Mouse (Mus musculus): Measurements from ENCODE around the gene Olfr97. TPM values are rescaled to one million over a fixed set of nuclear protein-coding genes. Genes with fewer than 3 reads are reported as not detected.
A peak's percentile ranks its signal among the peaks of the same experiment; 100 is the strongest.
"Not testable (repeated sequence)": the region's sequence is repeated elsewhere in the genome, so short reads cannot be mapped to it uniquely, and the experiment has no call there.

Gene Olfr97
- total RNA-seq (2021) = not detected

DNA sequence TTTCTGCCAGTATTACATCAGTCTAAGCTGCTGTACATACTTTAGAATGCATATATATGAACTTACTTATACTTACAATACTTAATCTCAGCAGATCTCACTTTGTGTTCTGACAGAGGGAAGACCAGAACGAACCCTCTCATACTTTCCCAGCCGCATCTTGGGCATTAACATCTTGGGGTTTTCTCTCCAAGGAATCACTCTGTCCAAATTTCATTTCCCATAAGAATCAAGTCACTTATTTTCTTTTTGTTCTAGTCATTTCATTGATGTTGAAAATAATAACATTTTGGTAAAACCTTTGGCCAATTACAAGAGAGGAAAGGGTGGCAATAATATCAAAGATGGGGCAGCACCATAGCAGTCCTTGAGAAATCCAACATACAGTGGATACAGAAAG is at the start of gene Olfr97:
TSS of gene Olfr97 (minus strand) at position 101 of the 400 bp plus-strand sequence.
- DNase-seq; intact Hi-C loops (cut with DNase I): not testable (repeated sequence)

DNA sequence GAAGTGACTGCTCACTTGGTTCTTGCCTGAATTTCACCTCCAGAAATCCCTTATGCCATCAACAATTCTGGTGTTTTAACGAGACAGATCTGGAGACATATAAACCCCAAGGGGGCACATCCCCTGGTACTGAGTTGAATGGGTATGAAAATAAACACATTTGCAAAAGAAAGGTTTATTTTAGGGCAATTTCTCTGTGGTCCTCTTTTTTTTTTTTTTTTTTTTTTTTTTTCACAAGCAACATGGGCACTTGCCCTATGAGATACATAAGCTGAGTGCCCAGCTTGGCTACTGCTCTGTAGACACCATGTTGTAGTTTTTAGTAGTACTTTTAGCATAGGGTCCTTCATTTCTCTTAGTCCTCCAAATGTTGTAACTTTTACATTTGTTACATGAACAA is 46.2 kb upstream of the Olfr97 start, which contains the start of gene Olfr99:
TSS of gene Olfr99 (minus strand) at position 101 of the 400 bp plus-strand sequence.
- intact Hi-C loops (cut with DNase I) = no loop called here
- DNase-seq = no peak

DNA sequence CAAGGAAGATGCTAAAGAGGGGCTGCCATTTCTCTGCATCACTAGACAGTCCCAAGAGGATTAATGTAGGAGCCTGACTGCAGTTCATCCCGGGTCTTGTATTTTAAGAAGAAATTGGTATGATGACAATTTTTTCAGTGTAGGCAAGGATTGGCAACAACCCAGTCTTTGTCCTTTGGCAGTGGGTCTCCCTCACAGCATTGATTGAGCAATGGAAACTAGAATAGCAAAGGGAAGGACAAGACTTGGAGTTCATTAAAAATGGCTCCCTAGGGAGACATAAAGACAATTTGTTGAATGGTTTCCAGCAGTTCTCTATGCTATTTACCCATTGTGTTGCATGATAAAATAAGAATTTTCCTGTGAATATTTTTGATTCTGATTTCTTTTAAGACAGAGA is 43.2 kb upstream of the Olfr97 start:
- DNase-seq = no peak
- intact Hi-C loops (cut with DNase I) = no loop called here

DNA sequence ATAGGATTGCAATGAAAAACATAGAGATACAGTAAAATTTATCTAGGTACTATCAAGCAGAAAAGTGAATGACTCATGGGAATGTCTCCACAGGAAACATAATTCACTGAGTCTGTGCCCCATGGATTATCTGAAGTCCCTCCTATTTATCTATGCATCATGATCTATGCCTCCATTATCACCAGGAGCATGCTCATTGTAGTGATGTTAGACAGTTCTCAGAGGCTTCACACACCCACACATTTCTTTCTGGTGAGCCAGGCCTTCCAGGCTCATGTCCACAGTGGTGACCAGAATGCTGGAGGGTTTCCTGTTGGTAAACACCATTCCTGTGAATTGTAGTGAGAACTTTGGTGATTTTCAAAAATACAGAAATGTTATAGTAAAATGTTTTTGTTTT is 39.4 kb upstream of the Olfr97 start:
- no peak for DNase-seq
- intact Hi-C loops (cut with DNase I) = no loop called here

DNA sequence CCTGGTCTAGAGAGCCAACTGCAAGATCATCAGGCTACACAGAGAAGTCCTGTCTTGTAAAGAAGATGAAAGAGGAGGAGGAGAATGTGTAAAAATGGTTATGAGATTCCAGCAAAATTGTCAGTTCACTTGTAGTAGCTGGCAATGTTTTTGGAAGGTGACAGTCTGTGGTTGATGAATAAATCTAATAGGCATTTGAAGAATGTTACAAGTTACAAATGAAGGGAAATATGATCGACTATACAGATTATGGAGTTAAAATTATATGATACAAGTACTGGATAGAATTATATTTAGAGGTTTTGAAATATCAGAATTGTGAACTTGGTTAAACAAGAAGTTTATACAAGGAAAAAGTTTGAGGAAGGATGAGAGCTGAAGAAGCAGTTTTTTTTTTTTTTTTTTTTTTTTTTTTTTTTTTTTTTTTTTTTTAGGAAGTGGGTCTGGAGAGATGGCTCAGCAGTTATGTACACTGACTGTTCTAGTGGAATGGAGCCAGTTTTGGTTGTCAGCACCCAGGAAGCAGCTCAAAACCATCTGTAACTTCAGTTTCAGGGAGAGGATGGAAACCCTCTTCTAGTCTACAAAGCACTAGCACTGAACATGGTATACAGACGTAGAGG is 38.6 kb upstream of the Olfr97 start:
- no peak for DNase-seq
- intact Hi-C loops (cut with DNase I) = no loop called here

DNA sequence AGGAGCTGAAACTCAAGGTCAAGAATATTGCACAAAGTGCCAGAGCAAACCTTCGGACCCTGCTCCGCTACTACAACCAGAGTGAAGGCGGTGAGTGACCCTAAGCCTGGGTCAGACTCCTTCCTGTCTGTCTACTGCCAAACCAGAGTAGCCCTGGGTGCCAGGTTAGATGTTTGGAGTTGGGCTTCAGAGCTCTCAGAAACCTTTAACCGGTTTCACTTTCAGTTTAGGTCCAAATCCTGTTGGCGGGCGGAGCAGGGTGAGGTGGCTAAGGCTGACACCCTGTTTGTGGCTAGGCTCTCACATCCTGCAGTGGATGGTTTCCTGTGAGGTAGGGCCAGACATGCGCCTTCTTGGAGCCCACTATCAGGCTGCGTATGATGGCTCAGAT is 33.6 kb upstream of the Olfr97 start:
- DNase-seq = peak; percentile 61 to 69
- intact Hi-C loops (cut with DNase I) = no loop called here

DNA sequence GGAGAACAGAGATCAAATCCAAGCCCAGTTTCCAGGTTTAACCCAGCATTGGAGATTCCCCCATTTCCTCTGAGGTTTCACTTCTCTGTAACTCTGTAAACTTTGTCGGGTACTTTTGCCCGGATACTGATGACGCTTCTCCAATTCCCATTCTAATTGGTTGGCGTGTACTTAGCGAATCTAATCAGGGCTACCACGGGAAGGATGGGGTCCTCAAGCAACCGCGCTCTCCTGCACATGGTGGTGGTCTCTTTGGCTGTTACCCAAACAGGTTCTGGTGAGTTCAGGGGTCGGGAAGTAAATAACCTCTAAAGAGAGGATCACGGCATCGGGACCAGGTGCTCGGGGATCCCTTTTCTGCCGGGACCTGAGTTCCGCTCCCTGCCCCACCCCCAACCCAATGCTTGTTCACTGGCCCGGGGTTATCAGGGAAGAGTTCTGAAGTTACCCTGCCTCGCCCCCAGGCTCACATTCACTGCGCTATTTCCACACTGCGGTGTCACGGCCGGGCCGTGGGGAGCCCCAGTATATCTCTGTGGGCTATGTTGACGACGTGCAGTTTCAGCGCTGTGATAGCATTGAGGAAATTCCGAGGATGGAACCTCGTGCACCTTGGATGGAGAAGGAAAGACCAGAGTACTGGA is 33.0 kb upstream of the Olfr97 start, which contains the start of gene H2-M3:
TSS of gene H2-M3 (plus strand) at position 163 of the 644 bp plus-strand sequence.
- DNase-seq = peak; percentile 94 to 97
- intact Hi-C loops (cut with DNase I) = no loop called here

DNA sequence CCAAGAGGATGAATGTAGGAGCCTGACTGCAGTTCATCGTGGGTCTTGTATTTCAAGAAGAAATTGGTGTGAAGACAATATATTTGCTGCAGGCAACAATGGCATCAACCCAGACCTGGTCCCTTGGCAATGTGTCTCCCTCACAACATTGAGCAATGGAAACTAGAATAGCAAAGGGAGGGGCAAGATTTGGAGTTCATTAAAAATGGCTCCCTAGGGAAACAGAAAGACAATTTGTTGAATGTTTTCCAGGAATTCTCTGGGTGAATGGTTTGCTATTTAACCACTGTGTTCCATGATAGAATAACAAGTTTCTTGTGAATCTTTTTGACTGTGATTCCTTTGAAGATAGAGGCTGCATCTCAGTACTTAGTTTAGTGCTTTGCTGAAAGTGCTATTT is 26.5 kb upstream of the Olfr97 start, which contains the start of gene Olfr98:
TSS of gene Olfr98 (minus strand) at position 124 of the 400 bp plus-strand sequence.
- DNase-seq = no peak
- intact Hi-C loops (cut with DNase I) = no loop called here

DNA sequence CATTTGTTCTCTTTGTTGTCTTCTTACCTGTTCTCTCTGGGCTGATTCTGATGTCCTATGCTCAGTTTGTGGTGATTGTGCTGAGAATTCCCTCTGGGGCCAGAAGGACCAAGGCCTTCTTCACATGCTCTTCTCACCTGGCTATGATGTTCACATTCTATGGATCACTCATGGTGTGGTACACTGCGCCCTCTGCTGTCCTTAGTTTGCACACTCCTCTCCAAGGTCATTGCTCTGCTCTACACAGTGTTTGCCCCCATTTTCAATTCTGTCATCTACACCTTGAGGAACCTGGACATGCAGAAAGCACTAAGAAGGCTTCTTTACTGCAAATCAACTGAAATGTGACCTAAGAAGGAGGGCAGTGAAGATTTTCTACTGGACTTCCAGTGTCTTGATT is 13.4 kb upstream of the Olfr97 start:
- peak in 1 of 2 experiments; percentile 3 for DNase-seq
- intact Hi-C loops (cut with DNase I) = no loop called here

DNA sequence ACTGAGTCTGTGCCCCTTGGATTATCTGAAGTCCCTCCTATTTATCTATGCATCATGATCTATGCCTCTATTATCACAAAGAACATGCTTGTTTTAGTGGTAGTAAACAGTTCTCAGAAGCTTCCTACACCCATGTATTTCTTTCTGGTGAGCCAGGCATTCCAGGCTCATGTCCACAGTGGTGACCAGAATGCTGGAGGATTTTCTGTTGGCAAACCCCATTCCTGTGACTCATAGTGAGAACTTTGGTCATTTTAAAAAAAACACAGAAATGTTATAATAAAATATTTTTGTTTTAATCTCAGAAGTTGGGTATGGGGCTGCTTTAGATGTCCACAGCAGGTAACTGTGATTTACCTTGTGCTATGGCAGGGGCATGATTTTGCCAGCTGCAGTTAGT is 12.3 kb upstream of the Olfr97 start:
- intact Hi-C loops (cut with DNase I) = no loop called here
- no peak for DNase-seq

DNA sequence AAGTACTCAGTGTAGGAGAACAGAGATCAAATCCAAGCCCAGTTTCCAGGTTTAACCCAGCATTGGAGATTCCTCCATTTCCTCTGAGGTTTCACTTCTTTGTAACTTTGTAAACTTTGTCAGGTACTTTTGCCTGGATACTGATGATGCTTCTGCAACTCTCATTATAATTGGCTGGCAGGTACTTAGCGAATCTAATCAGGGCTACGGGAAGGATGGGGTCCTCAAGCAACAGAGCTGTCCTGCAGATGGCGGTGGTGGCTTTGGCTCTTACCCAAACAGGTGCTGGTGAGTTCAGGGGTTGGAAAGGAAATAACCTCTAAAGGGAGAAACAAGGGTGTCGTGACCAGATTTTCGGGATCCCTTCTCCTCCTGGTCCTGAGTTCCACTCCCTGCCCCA is 9.6 kb upstream of the Olfr97 start:
- peak; percentile 15 to 19 for DNase-seq
- intact Hi-C loops (cut with DNase I) = no loop called here

DNA sequence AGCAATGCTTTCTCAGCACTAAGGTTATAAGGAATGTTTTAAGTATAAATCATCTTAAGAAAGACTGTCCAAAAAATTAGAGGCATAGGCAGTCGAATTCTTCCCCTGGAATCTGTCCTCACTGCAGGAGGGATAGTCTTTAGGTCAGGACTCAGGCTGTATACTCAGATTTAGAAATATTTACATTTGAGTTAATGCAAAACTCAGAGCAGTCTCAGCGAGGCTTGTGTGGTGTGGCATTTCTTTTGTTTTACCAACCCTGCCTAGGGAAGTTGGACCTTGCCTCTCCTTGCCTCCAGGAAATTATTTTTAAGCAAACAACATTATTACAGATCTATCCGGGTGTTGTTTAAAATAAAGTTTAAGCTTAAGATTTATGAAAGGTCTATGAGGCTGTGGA is 5.1 kb upstream of the Olfr97 start:
- intact Hi-C loops (cut with DNase I) = no loop called here
- no peak for DNase-seq

DNA sequence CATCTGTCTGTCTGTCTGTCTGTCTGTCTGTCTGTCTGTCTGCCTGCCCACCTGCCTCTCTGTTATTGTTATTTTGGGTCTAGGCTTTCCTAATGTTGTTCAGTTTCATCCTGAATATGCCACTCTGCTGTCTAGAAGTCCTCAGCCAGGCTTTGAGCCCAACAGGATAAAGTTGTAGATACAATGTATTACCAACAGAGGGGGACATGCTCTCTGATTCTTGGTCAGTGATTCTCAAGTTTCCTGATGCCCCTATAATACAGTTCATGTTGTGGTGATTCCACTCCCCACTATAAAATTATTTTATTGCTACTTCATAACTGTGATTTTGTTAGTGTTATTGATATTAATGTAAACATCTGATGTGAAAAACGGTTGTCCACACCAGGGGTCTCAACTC is 15.3 kb downstream of the Olfr97 start:
- intact Hi-C loops (cut with DNase I) = no loop called here
- no peak for DNase-seq

DNA sequence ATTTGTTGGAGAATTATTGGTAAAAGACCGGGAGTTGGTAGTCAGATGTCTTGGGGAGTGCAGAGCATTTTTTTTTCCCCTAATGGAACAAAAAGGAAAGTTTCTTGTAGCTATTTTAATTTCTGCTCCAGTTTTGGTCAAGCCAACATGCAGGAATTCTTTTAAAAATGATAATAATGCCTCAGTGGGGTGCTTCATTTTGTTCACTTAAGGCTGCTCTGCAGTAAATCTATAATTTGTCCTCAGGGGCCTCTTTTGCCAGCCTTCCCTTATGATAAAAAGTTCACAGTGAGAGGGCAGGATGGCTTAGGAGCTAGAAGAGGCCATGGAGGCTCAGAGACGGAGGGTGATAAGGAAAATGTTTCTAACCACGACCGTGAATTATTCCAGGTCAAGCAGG is 17.3 kb downstream of the Olfr97 start, which contains the start of gene Olfr96:
TSS of gene Olfr96 (plus strand) at position 301 of the 400 bp plus-strand sequence.
- DNase-seq = no peak
- intact Hi-C loops (cut with DNase I) = no loop called here

DNA sequence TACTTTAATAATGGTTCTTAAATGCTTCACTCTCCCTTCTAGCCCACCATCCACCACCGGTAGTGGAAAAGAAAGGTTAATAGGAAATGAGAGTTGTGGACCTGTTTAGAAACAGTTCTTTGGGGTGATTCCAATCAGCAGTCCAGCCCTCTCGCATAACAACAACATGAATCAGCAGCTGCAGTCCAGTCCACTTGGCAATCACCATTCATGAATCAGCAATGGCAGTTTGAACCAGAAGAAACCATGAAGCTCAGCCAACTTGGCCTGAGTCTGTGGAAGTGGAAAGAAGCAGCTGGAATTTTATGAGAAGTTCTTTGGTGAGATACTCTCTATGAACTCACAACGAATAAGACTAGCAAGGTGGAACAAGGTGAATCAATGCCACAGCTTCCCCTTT is 18.6 kb downstream of the Olfr97 start:
- DNase-seq = peak in 1 of 2 experiments; percentile 2
- intact Hi-C loops (cut with DNase I) = no loop called here

DNA sequence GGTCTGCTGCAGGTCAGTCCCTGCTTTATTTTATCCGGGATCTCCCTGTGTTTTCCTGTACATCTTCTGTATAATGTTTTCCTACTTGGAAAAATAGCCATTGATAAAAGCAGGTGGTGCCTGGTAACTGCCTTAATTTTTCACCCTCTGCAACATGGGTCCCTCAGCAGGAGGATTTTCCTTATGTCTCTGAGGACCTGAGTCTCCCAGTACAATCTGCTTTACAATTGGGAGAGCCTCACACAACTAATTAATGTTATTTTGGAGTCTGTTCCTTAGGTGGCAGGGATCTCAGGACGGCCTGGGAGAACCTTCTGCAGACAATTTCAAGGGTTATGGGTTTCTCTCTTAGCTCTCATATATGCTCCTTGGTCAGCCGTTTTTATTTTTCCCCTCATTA is 24.1 kb downstream of the Olfr97 start, which contains the start of gene Olfr95:
TSS of gene Olfr95 (minus strand) at position 101 of the 400 bp plus-strand sequence.
- intact Hi-C loops (cut with DNase I) = no loop called here
- DNase-seq = no peak

DNA sequence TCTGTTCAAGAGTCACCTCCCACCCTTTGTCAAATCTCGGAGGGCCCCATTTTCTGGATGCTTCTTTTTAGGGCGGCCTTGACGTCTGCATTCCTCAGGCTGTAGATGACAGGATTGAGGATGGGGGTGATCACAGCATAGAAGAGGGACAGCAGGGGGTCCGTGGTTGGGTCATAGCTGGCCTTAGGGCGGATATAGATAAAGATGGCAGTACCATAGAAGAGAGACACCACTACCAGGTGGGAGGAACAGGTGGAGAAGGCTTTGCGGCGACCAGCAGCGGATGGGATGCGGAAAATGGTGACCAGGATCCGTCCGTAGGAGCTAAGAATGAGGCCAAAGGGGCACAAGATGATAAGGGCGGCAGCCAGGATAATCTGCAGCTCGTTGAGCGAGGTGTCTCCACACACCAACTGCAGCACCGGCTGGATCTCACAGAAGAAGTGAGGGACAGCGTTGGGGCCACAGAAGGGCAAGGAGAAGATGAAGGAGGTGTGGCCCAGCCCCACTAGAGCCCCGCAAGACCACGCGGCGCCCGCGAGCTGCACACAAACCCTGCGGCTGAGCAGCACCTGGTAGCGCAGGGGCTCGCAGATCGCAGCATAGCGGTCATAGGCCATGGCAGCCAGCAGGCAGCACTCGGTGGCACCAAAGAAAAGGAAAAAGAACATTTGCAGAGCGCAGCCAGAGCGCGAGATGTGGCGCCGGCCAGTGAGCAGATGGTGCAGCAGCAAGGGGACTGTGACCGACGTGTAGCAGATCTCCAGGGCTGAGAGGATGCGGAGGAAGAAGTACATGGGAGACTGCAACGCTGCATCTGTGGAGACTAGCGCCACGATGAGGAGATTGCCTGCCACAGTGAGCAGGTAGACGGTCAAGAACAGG is 26.0 kb downstream of the Olfr97 start:
- intact Hi-C loops (cut with DNase I) = no loop called here
- DNase-seq = no peak

DNA sequence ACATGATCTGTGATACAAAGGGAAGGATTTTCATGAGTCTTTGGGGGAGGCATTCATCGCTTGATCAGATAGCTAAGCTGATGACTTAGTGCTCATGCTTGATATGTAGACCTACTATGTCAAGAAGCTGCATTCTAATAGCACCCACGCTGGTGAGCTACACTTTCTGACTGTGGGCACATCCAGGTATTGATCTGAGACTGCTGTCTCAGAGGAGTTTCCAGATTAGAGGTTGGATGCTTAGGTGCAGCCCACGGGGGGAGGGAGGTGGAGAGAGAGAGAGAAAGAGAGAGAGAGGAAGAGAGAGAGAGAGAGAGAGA is 33.3 kb downstream of the Olfr97 start:
- intact Hi-C loops (cut with DNase I) = loop anchor here (1.0 to 5.0 kb wide), 2 partner anchors 121 to 312 kb away; partner anchors contain the start of gene Trim40
- no peak for DNase-seq

DNA sequence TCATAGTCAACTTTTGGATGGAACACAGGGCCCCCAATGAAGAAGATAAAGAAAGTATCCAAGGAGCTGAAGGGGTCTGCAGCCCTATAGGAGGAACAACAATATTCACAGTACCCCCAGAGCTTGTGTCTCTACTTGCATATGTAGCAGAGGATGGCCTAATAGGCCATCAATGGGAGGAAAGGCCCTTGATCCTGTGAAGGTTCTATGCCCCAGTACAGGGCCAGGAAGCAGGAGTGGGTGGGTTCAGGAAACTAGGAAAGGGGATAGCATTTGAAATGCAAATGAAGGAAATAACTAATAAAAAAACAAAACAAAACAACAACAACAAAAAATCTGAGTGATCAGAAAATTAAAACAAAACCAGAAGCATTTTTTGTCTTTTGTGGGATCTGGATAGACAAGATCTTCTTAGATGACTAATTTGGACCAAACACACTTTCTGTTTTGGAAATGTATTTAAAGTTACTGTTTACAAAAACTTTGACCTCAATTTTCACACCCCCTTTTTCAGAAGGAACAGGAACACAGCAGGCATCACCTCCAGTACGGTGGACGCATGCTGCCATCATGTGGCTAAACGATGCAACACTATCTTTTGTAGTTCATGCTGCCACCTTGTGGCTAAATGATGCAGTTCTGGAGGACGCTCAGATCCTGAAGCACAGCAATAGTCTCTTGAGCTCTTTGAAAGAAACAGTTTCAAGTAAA is 33.8 kb downstream of the Olfr97 start:
- DNase-seq = peak; percentile 76 to 79
- intact Hi-C loops (cut with DNase I) = loop anchor here (1.0 to 5.0 kb wide), 2 partner anchors 120 to 311 kb away; partner anchors contain the start of gene Trim40

DNA sequence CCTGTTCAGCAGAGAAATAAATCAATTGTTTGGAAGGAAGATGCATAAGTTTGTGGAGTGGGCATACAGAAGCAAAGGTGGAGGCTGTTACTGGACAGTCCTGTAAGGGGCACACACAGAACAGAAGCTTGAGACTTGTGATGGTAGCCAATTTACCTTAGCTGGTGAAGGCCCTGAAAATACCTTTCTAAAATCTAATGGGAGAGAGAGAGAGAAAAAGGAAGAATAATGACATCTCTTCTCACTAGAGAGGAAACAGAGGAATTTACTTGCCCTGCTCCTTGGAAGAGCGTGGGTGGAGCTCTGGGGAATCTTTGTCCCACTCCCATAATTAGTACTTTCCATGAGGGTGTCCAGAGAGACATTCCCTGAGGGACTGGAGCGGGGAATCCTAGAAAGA is 36.2 kb downstream of the Olfr97 start, which contains the start of gene Olfr94:
TSS of gene Olfr94 (minus strand) at position 101 of the 400 bp plus-strand sequence.
- intact Hi-C loops (cut with DNase I) = loop anchor here (5.0 kb wide), 1 partner anchor 309 kb away; the partner anchor contains the start of gene Trim40
- DNase-seq = no peak
